Mouse (Mus musculus): ENCODE data around the gene Glb1l3.

DNA sequence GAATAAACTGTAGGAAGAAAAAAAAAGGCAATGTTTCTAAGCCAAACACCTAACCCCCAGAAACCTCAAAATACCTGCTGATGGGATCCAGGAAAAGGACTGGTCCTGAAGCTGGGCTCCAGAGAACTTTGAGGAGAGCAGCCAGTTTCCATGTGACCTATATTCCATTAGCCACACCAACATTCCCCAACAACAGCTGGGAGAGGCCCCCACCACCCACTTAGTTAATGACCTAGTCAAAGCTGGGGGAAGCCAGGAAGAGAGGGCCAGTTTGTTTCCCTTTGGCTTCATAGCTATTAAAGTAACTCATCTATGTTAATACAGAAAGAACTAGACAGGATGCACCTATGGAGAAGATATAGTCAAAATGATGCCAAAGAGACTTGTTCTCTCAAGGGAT, 56.4 kb downstream of the Glb1l3 start:
- TF ChIP-seq POLR2A (IDR thresholded peaks at IDR 0.05; ENCODE audit: low read depth, low read length) (no peak), CTCF (IDR thresholded peaks at IDR 0.05; ENCODE audit: borderline replicate concordance, insufficient read depth, low read length) (no peak)
